Mouse (Mus musculus) gastrocnemius, adult 2 months (tissue): ENCODE measurements at regions not wholly inside any gene's neighbourhood (a gene's known extent, or its start where the extent isn't known, plus 50 kb on each side); places are given as distances from the start of the nearest gene placed in this dataset.
A peak's percentile ranks its signal among the peaks of the same experiment; 100 is the strongest.

ENCODE experiments used
- DNase-seq: peaks from one replicate; pipeline ENCODE4 v3.0.0; 2022
- H3K27ac ChIP-seq: fragments of 200-600 bp; 2 replicates; pipeline ENCODE4 v1.8.1; 2022; ENCODE audit warnings: mild to moderate bottlenecking
- H3K4me3 ChIP-seq: fragments of 200-600 bp; 2 replicates; pipeline ENCODE4 v1.8.1; 2022; ENCODE audit warnings: mild to moderate bottlenecking, moderate library complexity
- CTCF ChIP-seq: fragments of 200-600 bp; IDR thresholded peaks from 2 replicates; pipeline ENCODE4 v1.8.1; 2022; ENCODE audit warnings: antibody characterized with exemption, mild to moderate bottlenecking, moderate library complexity
- intact Hi-C: fragments of 180-260 bp; cut with DNase I; formaldehyde crosslinking; loops from one replicate; pipeline ENCODE4 v1.15.1; 2025

GRCm38 (mm10) chr16:76232680-76233079, 140.9 kb downstream of the Nrip1 start:
- TF ChIP-seq CTCF: no peak
- intact Hi-C loops: no loop called here
- Histone ChIP-seq H3K27ac (no peak overlapping the region), H3K4me3 (no peak overlapping the region)
- no peak for DNase-seq

GRCm38 (mm10) chr16:76232174-76232573, 141.5 kb downstream of the Nrip1 start:
- no peak for DNase-seq

GRCm38 (mm10) chr16:76230516-76231302, 142.9 kb downstream of the Nrip1 start:
- no peak; the same call in 1 of the 2 replicates for TF ChIP-seq CTCF
- intact Hi-C loops: no loop called here
- DNase-seq: no peak
- no peak overlapping the region for H3K27ac ChIP-seq
- H3K4me3 ChIP-seq: no peak overlapping the region

More at GRCm38 (mm10) chr16:76232174-76232573, 141.5 kb downstream of the Nrip1 start:
- H3K27ac ChIP-seq: no peak overlapping the region
- TF ChIP-seq CTCF: no peak
- intact Hi-C loops: no loop called here
- no peak overlapping the region for H3K4me3 ChIP-seq

- DNase-seq: no peak
- Histone ChIP-seq H3K27ac (no peak overlapping the region), H3K4me3 (no peak overlapping the region)
- intact Hi-C loops: no loop called here
- TF ChIP-seq CTCF: no peak
Observed at GRCm38 (mm10) chr16:76228451-76228850, 145.2 kb downstream of the Nrip1 start.

- Histone ChIP-seq H3K27ac (no peak overlapping the region), H3K4me3 (no peak overlapping the region)
- peak; percentile 27 for DNase-seq
- no peak for TF ChIP-seq CTCF
- intact Hi-C loops: no loop called here
Observed at GRCm38 (mm10) chr16:76226446-76226845, 147.2 kb downstream of the Nrip1 start.

- intact Hi-C loops: no loop called here
- no peak for TF ChIP-seq CTCF
- Histone ChIP-seq H3K27ac (no peak overlapping the region), H3K4me3 (no peak overlapping the region)
- no peak for DNase-seq
Observed at GRCm38 (mm10) chr16:76225587-76226226, 147.9 kb downstream of the Nrip1 start.

- intact Hi-C loops: no loop called here
- no peak for DNase-seq
- Histone ChIP-seq H3K27ac (no peak overlapping the region), H3K4me3 (no peak overlapping the region)
- no peak for TF ChIP-seq CTCF
Observed at GRCm38 (mm10) chr16:76224901-76225586, 148.6 kb downstream of the Nrip1 start.

GRCm38 (mm10) chr16:76223716-76224115, 149.9 kb downstream of the Nrip1 start:
- Histone ChIP-seq H3K27ac (no peak overlapping the region), H3K4me3 (no peak overlapping the region)
- no peak for TF ChIP-seq CTCF
- intact Hi-C loops: no loop called here
- no peak for DNase-seq

GRCm38 (mm10) chr16:76222960-76223359, 150.7 kb downstream of the Nrip1 start:
- no peak for TF ChIP-seq CTCF
- H3K27ac ChIP-seq: no peak overlapping the region
- no peak for DNase-seq
- H3K4me3 ChIP-seq: no peak overlapping the region
- intact Hi-C loops: no loop called here

GRCm38 (mm10) chr16:76220466-76220865, 153.2 kb downstream of the Nrip1 start:
- TF ChIP-seq CTCF: no peak
- Histone ChIP-seq H3K27ac (no peak overlapping the region), H3K4me3 (no peak overlapping the region)
- intact Hi-C loops: no loop called here
- no peak for DNase-seq

- no peak for TF ChIP-seq CTCF
- Histone ChIP-seq H3K27ac (no peak overlapping the region), H3K4me3 (no peak overlapping the region)
- DNase-seq: no peak
- intact Hi-C loops: no loop called here
Observed at GRCm38 (mm10) chr16:76219233-76219632, 154.4 kb downstream of the Nrip1 start.

- TF ChIP-seq CTCF: no peak
Observed at GRCm38 (mm10) chr16:76218310-76219170, 155.1 kb downstream of the Nrip1 start.

More at GRCm38 (mm10) chr16:76218310-76219170, 155.1 kb downstream of the Nrip1 start:
- intact Hi-C loops: no loop called here
- DNase-seq: no peak
- Histone ChIP-seq H3K4me3 (no peak overlapping the region), H3K27ac (no peak overlapping the region)
